Mouse (Mus musculus) myocyte (in vitro differentiated cells): ENCODE measurements around the gene Kcna7. TPM values are rescaled to one million over a fixed set of nuclear protein-coding genes. Genes with fewer than 3 reads are reported as not detected.

Experiments used
- H3K27me3 ChIP-seq: one replicate; pipeline ENCODE4 v1.6.1; 2011; ENCODE audit not compliant: control insufficient read depth, insufficient read depth, insufficient read length
- H3K36me3 ChIP-seq: one replicate; pipeline ENCODE4 v1.6.1; 2011; ENCODE audit not compliant: control insufficient read depth, insufficient read depth
- H3K4me2 ChIP-seq: one replicate; pipeline ENCODE4 v1.6.1; 2011; ENCODE audit warnings: low read depth, control low read depth
- H3K4me3 ChIP-seq: one replicate; pipeline ENCODE4 v1.5.1; 2011; ENCODE audit warnings: mild to moderate bottlenecking, control low read depth, moderate library complexity
- H3K79me2 ChIP-seq: one replicate; pipeline ENCODE4 v1.6.1; 2011; ENCODE audit not compliant: control insufficient read depth, insufficient read depth
- H3ac ChIP-seq: one replicate; pipeline ENCODE4 v1.6.1; 2011; ENCODE audit not compliant: control insufficient read depth, insufficient read length
- CEBPB ChIP-seq: IDR thresholded peaks from 2 replicates; pipeline ENCODE4 v1.6.1; 2011; ENCODE audit warnings: mild to moderate bottlenecking, moderate library complexity; ENCODE audit not compliant: poor library complexity, insufficient read depth, severe bottlenecking
- E2F4 ChIP-seq: IDR thresholded peaks from one replicate; pipeline ENCODE4 v1.6.1; 2011; ENCODE audit warnings: mild to moderate bottlenecking, control low read depth, moderate library complexity; ENCODE audit not compliant: insufficient read depth
- MAX ChIP-seq: IDR thresholded peaks from one replicate; pipeline ENCODE4 v1.6.1; 2011; ENCODE audit warnings: low read depth, mild to moderate bottlenecking, control low read depth
- MYOD1 ChIP-seq, 3 experiments: IDR thresholded peaks; one replicate each; pipeline ENCODE4 v1.6.1; 2011; ENCODE audit warnings: control low read depth in 2 of 3, low read depth in 2 of 3, mild to moderate bottlenecking in 2 of 3, moderate library complexity in 1 of 3; ENCODE audit not compliant: insufficient read length in 2 of 3, control insufficient read depth in 1 of 3
- MYOG ChIP-seq, 3 experiments: IDR thresholded peaks; one replicate each; pipeline ENCODE4 v1.6.1; 2011; ENCODE audit warnings: control low read depth in 2 of 3, low read depth in 2 of 3, mild to moderate bottlenecking in 2 of 3; ENCODE audit not compliant: insufficient read length in 2 of 3, control insufficient read depth in 1 of 3, insufficient read depth in 1 of 3
- POLR2A ChIP-seq: IDR thresholded peaks from one replicate; pipeline ENCODE4 v1.6.1; 2011; ENCODE audit warnings: low read depth, mild to moderate bottlenecking, control low read depth, moderate library complexity; ENCODE audit not compliant: insufficient read length
- POLR2AphosphoS2 ChIP-seq: IDR thresholded peaks from one replicate; pipeline ENCODE4 v1.6.1; 2011; ENCODE audit warnings: low read depth, control low read depth; ENCODE audit not compliant: insufficient read length
- REST ChIP-seq: IDR thresholded peaks from one replicate; pipeline ENCODE4 v1.6.1; 2011; ENCODE audit warnings: mild to moderate bottlenecking, control low read depth, moderate library complexity; ENCODE audit not compliant: insufficient read depth, insufficient read length
- SRF ChIP-seq: IDR thresholded peaks from one replicate; pipeline ENCODE4 v1.6.1; 2011; ENCODE audit warnings: low read depth; ENCODE audit not compliant: control insufficient read depth, insufficient read length
- TCF12 ChIP-seq: IDR thresholded peaks from one replicate; pipeline ENCODE4 v1.6.1; 2011; ENCODE audit warnings: mild to moderate bottlenecking, control low read depth; ENCODE audit not compliant: poor library complexity, insufficient read depth, severe bottlenecking
- TCF3 ChIP-seq: IDR thresholded peaks from one replicate; pipeline ENCODE4 v1.6.1; 2011; ENCODE audit warnings: low read depth, control low read depth; ENCODE audit not compliant: insufficient read length
- USF1 ChIP-seq: IDR thresholded peaks from one replicate; pipeline ENCODE4 v1.6.1; 2011; ENCODE audit warnings: low read depth, mild to moderate bottlenecking, control low read depth, moderate library complexity
- polyA plus RNA-seq: library from polyadenylated mRNA; unstranded; fragments of >200 nt; fragmentation: generic; extraction: Trizol; gene quantifications from one replicate; pipeline ENCODE4 v1.2.1, GENCODE M21; 2012; ENCODE audit warnings: missing spikeins

Gene Kcna7
- polyA plus RNA-seq, 1 experiment = 0.65 TPM

DNA sequence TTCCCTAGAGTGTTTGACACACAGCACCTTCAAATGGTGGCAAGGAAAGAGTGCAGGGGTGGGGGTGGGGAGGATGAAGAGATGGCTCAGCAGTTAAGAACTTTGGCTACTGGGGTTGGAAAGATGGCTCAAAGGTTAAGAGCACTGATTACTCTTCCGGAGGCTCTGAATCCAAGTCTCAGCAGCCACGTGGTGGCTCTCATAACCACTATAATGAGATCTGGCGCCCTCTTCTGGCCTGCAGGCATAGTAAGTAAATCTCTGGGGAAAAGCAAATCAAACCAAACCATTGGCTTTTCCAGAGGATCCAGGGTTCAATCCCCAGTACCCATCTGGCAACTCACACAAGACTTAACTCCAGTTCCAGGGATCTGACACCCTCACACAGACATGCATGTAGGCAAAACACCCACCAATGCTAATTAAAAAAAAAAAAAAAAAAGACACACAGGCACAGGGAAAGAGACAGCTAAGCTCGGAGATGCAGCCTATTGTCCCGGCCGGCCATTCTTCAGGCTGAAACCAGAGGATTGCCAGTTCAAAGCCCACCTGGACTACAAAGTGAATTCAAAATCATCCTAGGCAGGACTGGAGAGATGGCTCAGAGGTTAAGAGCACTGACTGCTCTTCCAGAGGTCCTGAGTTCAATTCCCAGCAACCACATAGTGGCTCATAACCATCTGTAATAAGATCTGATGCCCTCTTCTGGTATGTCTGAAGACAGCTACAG lies 1.8 kb upstream of the Kcna7 start:
- Histone ChIP-seq H3K36me3 (no peaks in the 10 kb centered on the region), H3K27me3 (peaks cover 10% of the 10 kb centered on the region), H3ac (no peak overlapping the region), H3K4me3 (no peak overlapping the region), H3K79me2 (no peaks in the 10 kb centered on the region), H3K4me2 (no peak overlapping the region)
- no peak for TF ChIP-seq MYOD1 (IDR thresholded peaks at IDR 0.05; ENCODE audit: control insufficient read depth in 1 of 3, insufficient read length in 2 of 3, low read depth in 2 of 3)
- TF ChIP-seq TCF3 = no peak
- peak; percentile 79 for TF ChIP-seq USF1
- no peak for TF ChIP-seq POLR2A

DNA sequence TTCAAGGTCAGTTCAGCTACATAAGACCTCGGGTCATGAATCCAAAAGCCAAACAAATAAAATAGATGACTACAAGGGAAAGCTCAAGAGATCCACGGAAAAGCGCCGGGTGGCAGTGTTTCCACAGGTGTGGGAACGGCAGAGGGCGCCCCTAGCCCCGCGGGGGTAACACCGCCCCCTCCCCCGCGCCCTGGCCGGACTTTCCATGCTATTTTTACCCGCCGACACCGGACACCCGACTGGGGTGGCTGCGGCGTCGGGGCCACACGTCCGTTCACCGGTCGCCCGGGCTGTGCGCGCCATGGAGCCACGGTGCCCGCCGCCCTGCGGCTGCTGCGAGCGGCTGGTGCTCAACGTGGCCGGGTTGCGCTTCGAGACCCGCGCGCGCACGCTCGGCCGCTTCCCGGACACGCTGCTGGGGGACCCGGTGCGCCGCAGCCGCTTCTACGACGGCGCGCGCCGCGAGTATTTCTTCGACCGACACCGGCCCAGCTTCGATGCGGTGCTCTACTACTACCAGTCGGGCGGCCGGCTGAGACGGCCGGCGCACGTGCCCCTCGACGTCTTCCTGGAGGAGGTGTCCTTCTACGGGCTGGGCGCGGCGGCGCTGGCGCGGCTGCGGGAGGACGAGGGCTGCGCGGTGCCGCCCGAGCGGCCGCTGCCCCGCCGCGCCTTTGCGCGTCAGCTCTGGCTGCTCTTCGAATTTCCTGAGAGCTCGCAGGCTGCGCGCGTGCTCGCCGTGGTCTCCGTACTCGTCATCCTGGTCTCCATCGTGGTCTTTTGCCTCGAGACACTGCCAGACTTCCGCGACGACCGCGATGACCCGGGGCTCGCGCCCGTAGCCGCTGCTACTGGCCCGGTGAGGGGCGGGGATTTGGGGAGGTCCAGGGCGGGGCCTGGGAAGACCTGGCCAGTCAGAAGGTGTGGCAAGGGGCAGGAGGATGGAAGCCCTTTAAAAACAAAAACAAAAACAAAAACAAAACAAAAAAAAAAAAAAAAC lies 1.0 kb downstream of the Kcna7 start:
- no peak overlapping the region for H3K4me3 ChIP-seq
- H3K4me2 ChIP-seq = peak overlapping the region; percentile 67
- H3K79me2 ChIP-seq = no peaks in the 10 kb centered on the region
- peaks cover 26% of the 10 kb centered on the region for H3K27me3 ChIP-seq
- no peaks in the 10 kb centered on the region for H3K36me3 ChIP-seq
- TF ChIP-seq MYOD1 (IDR thresholded peaks at IDR 0.05; ENCODE audit: control insufficient read depth in 1 of 3, insufficient read length in 2 of 3, low read depth in 2 of 3) (peak in 1 of 3 experiments; percentile 7), USF1 (no peak), SRF (no peak), TCF12 (no peak), POLR2A (peak; percentile 24), E2F4 (no peak)
- H3ac ChIP-seq = no peak overlapping the region

DNA sequence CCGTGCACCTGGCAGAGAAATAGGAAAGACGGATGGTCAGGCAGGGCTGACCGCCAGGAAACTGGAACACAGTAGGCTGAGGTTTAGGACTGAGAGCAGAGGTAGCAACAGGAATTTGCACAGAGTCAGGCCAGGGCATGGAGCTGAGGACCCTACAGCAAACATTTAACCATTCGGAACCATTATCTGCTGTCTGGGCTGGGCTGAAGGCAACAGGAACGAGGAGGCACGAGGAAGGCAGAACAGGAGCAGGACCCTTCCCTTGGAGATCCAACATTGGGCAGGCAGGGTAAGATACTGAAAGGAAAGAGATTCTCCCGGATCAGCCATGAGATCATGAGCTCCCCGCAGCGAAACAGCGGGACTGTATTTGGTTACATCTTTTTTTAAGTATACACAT lies 2.4 kb downstream of the Kcna7 start:
- Histone ChIP-seq H3K79me2 (no peaks in the 10 kb centered on the region), H3ac (no peak overlapping the region), H3K4me2 (no peak overlapping the region), H3K4me3 (no peak overlapping the region), H3K27me3 (peaks cover 26% of the 10 kb centered on the region), H3K36me3 (no peaks in the 10 kb centered on the region)
- no peak for TF ChIP-seq MYOG (IDR thresholded peaks at IDR 0.05; ENCODE audit: control insufficient read depth in 1 of 3, insufficient read depth in 1 of 3, insufficient read length in 2 of 3, low read depth in 2 of 3)
- TF ChIP-seq POLR2A = no peak
- TF ChIP-seq SRF = no peak
- no peak for TF ChIP-seq CEBPB
- no peak for TF ChIP-seq REST
- TF ChIP-seq TCF3 = no peak
- TF ChIP-seq E2F4 = no peak
- TF ChIP-seq USF1 = no peak
- no peak for TF ChIP-seq MYOD1 (IDR thresholded peaks at IDR 0.05; ENCODE audit: control insufficient read depth in 1 of 3, insufficient read length in 2 of 3, low read depth in 2 of 3)
- TF ChIP-seq TCF12 = no peak
- no peak for TF ChIP-seq POLR2AphosphoS2
- no peak for TF ChIP-seq MAX

GRCm38 (mm10) chr7:45408351-45408750 lies 2.9 kb downstream of the Kcna7 start:
- H3ac ChIP-seq = no peak overlapping the region
- H3K4me3 ChIP-seq = no peak overlapping the region
- no peak overlapping the region for H3K4me2 ChIP-seq
- H3K27me3 ChIP-seq = peaks cover 26% of the 10 kb centered on the region
- no peaks in the 10 kb centered on the region for H3K36me3 ChIP-seq
- H3K79me2 ChIP-seq = no peaks in the 10 kb centered on the region
- TF ChIP-seq USF1 (no peak), POLR2A (no peak), TCF12 (no peak), MYOG (IDR thresholded peaks at IDR 0.05; ENCODE audit: control insufficient read depth in 1 of 3, insufficient read depth in 1 of 3, insufficient read length in 2 of 3, low read depth in 2 of 3) (no peak), POLR2AphosphoS2 (no peak), MAX (no peak), REST (no peak), TCF3 (no peak), E2F4 (no peak), SRF (no peak), MYOD1 (IDR thresholded peaks at IDR 0.05; ENCODE audit: control insufficient read depth in 1 of 3, insufficient read length in 2 of 3, low read depth in 2 of 3) (no peak), CEBPB (no peak)
